Mouse (Mus musculus) liver, embryonic 14.5 days (tissue): ENCODE measurements around the gene Oxtr. TPM values are rescaled to one million over a fixed set of nuclear protein-coding genes. Genes with fewer than 3 reads are reported as not detected.

Source experiments
- ATAC-seq: fragments of 200-750 bp; cut with Nextera tagmentation; 2 replicates; pipeline ENCODE4 v1.8.0; 2017; ENCODE audit warnings: moderate number of reproducible peaks, mild to moderate bottlenecking, moderate library complexity; ENCODE audit not compliant: insufficient read depth
- DNase-seq, 3 experiments: peaks; one replicate each; pipeline ENCODE4 v3.0.0-alpha.2; 2012 to 2013; ENCODE audit warnings: low read depth in 3 of 3, low spot score in 3 of 3
- H3K27ac ChIP-seq: fragments of 300-500 bp; sonication (generic); 2 replicates; pipeline ENCODE4 v1.5.1; 2014; ENCODE audit warnings: moderate library complexity, mild to moderate bottlenecking, control low read depth, inconsistent platforms
- H3K27me3 ChIP-seq: fragments of 300-500 bp; sonication (generic); 2 replicates; pipeline ENCODE4 v1.6.1; 2014; ENCODE audit warnings: mild to moderate bottlenecking, low read length, moderate library complexity; ENCODE audit not compliant: control insufficient read depth, insufficient read depth
- H3K36me3 ChIP-seq: fragments of 300-500 bp; sonication (generic); replicated peaks from 2 replicates; pipeline ENCODE4 v1.6.1; 2014; ENCODE audit warnings: low read depth; ENCODE audit not compliant: control insufficient read depth, insufficient read depth
- H3K4me1 ChIP-seq, 2 experiments: fragments of 200-500 bp in 1 of 2; fragments of 300-500 bp in 1 of 2; sonication (generic) in 1 of 2; replicated peaks; 2 replicates each; pipeline ENCODE4 v1.6.1; 2012 to 2014; ENCODE audit warnings: antibody characterized with exemption in 1 of 2, inconsistent platforms in 1 of 2, low read length in 1 of 2; ENCODE audit not compliant: control insufficient read depth in 2 of 2, insufficient read depth in 2 of 2
- H3K4me2 ChIP-seq: fragments of 300-500 bp; sonication (generic); 2 replicates; pipeline ENCODE4 v1.6.1; 2014; ENCODE audit warnings: low read depth, mild to moderate bottlenecking, control low read depth, moderate library complexity
- H3K4me3 ChIP-seq, 2 experiments: fragments of 200-500 bp in 1 of 2; fragments of 300-500 bp in 1 of 2; sonication (generic) in 1 of 2; 2 replicates each; pipeline ENCODE4 v1.5.1; 2012 to 2014; ENCODE audit warnings: low read depth in 2 of 2, low read length in 2 of 2, mild to moderate bottlenecking in 2 of 2, control low read depth in 1 of 2, inconsistent platforms in 1 of 2, moderate library complexity in 1 of 2; ENCODE audit not compliant: insufficient read depth in 1 of 2
- H3K9ac ChIP-seq: fragments of 300-500 bp; sonication (generic); replicated peaks from 2 replicates; pipeline ENCODE4 v1.6.1; 2014; ENCODE audit warnings: mild to moderate bottlenecking, control low read depth, moderate library complexity
- H3K9me3 ChIP-seq: fragments of 300-500 bp; sonication (generic); 2 replicates; pipeline ENCODE4 v1.6.1; 2016; ENCODE audit warnings: low read length, mixed read lengths; ENCODE audit not compliant: control insufficient read depth
- CTCF ChIP-seq: IDR thresholded peaks from 2 replicates; pipeline ENCODE4 v1.5.1; 2016; ENCODE audit warnings: antibody characterized with exemption, low read depth, control low read depth
- EP300 ChIP-seq: IDR thresholded peaks from 2 replicates; pipeline ENCODE4 v1.6.1; 2016; ENCODE audit warnings: antibody characterized with exemption, low read depth
- WGBS: fragments of 180-500 bp; shearing (Covaris S2); extraction: QIAGEN DNeasy Blood & Tissue Kit; methylation state at CpG from one replicate; pipeline ENCODE4 v1.1.7; 2014; ENCODE audit not compliant: insufficient replicate concordance; 5-methylcytosine and 5-hydroxymethylcytosine counted together
- polyA plus RNA-seq, 2 experiments: library from polyadenylated mRNA; depleted of rRNA in 1 of 2; stranded (reverse) in 1 of 2; unstranded in 1 of 2; fragments of >200 nt; fragmentation: Nextera tagmentation in 1 of 2; extraction: Ambion mirVana in 1 of 2; gene quantifications; 2 replicates each; pipeline versions ENCODE4 v1.2.1 to v1.2.3; 2012 to 2014

Gene Oxtr
- polyA plus RNA-seq, 2 experiments = 0.01 TPM; not detected in 1

GRCm38 (mm10) chr6:112499456-112499855 is 9.7 kb upstream of the Oxtr start:
- Histone ChIP-seq H3K9me3 (no peaks in the 10 kb centered on the region), H3K9ac (no peak overlapping the region), H3K27me3 (no peaks in the 10 kb centered on the region), H3K4me3 (no peak overlapping the region), H3K4me1 (no peaks in the 10 kb centered on the region; a peak in 1 of 4 replicates), H3K27ac (no peak overlapping the region), H3K36me3 (no peaks in the 10 kb centered on the region), H3K4me2 (no peak overlapping the region)
- no peak for ATAC-seq
- TF ChIP-seq EP300 (no peak), CTCF (no peak)
- DNase-seq = peak in 1 of 3 experiments; percentile 7
- WGBS = 63% methylated on average over 2 of the region's 2 CpGs

- H3K27me3 ChIP-seq = no peaks in the 10 kb centered on the region
- H3K4me1 ChIP-seq = no peaks in the 10 kb centered on the region; a peak in 1 of 4 replicates
- no peak overlapping the region for H3K9ac ChIP-seq
- no peaks in the 10 kb centered on the region for H3K36me3 ChIP-seq
- H3K4me2 ChIP-seq = no peak overlapping the region
- WGBS = 70% methylated on average over 3 of the region's 3 CpGs
- no peak for TF ChIP-seq CTCF
- no peak for TF ChIP-seq EP300
- no peak overlapping the region for H3K4me3 ChIP-seq
- H3K27ac ChIP-seq = no peak overlapping the region
- ATAC-seq (no peak), DNase-seq (no peak)
- no peaks in the 10 kb centered on the region for H3K9me3 ChIP-seq
Observed at GRCm38 (mm10) chr6:112498716-112499115, 9.0 kb upstream of the Oxtr start.

- Histone ChIP-seq H3K4me3 (no peak overlapping the region), H3K27me3 (no peaks in the 10 kb centered on the region), H3K9ac (no peak overlapping the region), H3K4me2 (no peak overlapping the region), H3K27ac (no peak overlapping the region), H3K9me3 (no peaks in the 10 kb centered on the region), H3K4me1 (no peaks in the 10 kb centered on the region; a peak in 1 of 4 replicates), H3K36me3 (no peaks in the 10 kb centered on the region)
- DNase-seq (no peak), ATAC-seq (no peak)
- WGBS = 32% methylated on average over 2 of the region's 2 CpGs
- TF ChIP-seq EP300 = no peak
- TF ChIP-seq CTCF = no peak
Observed at GRCm38 (mm10) chr6:112497456-112497855, 7.7 kb upstream of the Oxtr start.

GRCm38 (mm10) chr6:112496291-112497060 is 6.7 kb upstream of the Oxtr start:
- no peak overlapping the region for H3K4me3 ChIP-seq
- no peak for DNase-seq
- ATAC-seq = no peak
- WGBS = 57% methylated on average over 8 of the region's 8 CpGs
- no peak overlapping the region for H3K27ac ChIP-seq
- TF ChIP-seq CTCF = no peak
- TF ChIP-seq EP300 = no peak
- H3K9me3 ChIP-seq = no peaks in the 10 kb centered on the region
- H3K36me3 ChIP-seq = no peaks in the 10 kb centered on the region
- no peaks in the 10 kb centered on the region; a peak in 1 of 4 replicates for H3K4me1 ChIP-seq
- no peaks in the 10 kb centered on the region for H3K27me3 ChIP-seq
- H3K9ac ChIP-seq = no peak overlapping the region
- H3K4me2 ChIP-seq = no peak overlapping the region

- no peak overlapping the region for H3K27ac ChIP-seq
- no peaks in the 10 kb centered on the region for H3K36me3 ChIP-seq
- no peak for DNase-seq
- no peak overlapping the region for H3K4me2 ChIP-seq
- H3K27me3 ChIP-seq = peaks cover 6% of the 10 kb centered on the region
- TF ChIP-seq CTCF = no peak
- no peak for TF ChIP-seq EP300
- H3K9me3 ChIP-seq = no peaks in the 10 kb centered on the region
- WGBS = 46% methylated on average over 4 of the region's 4 CpGs
- ATAC-seq = no peak
- no peak overlapping the region for H3K4me3 ChIP-seq
- no peak overlapping the region for H3K9ac ChIP-seq
- no peaks in the 10 kb centered on the region; a peak in 1 of 4 replicates for H3K4me1 ChIP-seq
Observed at GRCm38 (mm10) chr6:112495219-112495618, 5.5 kb upstream of the Oxtr start.
